Mouse (Mus musculus): ENCODE measurements at regions not wholly inside any gene's neighbourhood (a gene's known extent, or its start where the extent isn't known, plus 50 kb on each side); places are given as distances from the start of the nearest gene placed in this dataset.

DNA sequence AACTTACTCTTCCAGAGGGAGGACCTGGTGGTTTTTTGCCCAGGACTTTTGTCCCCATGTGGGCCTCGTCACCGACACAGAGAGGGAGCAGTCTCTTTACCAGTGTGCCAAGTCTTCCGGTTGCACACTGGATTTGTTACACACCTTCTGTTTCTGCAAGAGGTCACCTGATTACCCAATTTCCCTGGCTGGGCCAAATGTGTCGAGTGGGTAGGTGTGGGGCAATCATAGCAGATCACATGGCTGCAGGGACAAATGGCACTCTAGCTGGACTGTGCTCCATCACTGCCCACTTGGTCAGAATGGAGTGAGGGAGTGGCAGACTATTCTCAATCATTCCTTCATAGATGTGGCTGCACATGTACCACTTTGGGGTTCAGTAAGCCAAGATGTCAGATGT, 61.0 kb upstream of the Fstl4 start:
- no peak overlapping the region for H3K4me3 ChIP-seq (ENCODE audit: low read length)
- no peak overlapping the region for H3K4me2 ChIP-seq (ENCODE audit: low read depth, low read length)
- H3K9me3 ChIP-seq (ENCODE audit: control insufficient read depth, low read length) = no peaks in the 10 kb centered on the region
- H3K27ac ChIP-seq (ENCODE audit: low read length) = no peak overlapping the region
- ATAC-seq = no peak
- H3K9ac ChIP-seq (ENCODE audit: low read depth, low read length) = no peak overlapping the region
- no peaks in the 10 kb centered on the region for H3K27me3 ChIP-seq (replicated peaks; ENCODE audit: control insufficient read depth, insufficient read depth, low read length)
- no peaks in the 10 kb centered on the region for H3K36me3 ChIP-seq (ENCODE audit: control insufficient read depth, insufficient read depth, low read length)
- 89% methylated on average over 4 of the region's 4 CpGs for WGBS
- no peaks in the 10 kb centered on the region for H3K4me1 ChIP-seq (ENCODE audit: control insufficient read depth, insufficient read depth, low read length)

All from intestine, embryonic 16.5 days (tissue).